Mouse (Mus musculus): ENCODE measurements around the gene Olfr444. TPM values are rescaled to one million over a fixed set of nuclear protein-coding genes. Genes with fewer than 3 reads are reported as not detected.

Olfr444 gene
- not detected in 2 replicates for total RNA-seq (2017)

GRCm38 (mm10) chr6:42948767-42949166, at the start of gene Olfr444:
TSS of gene Olfr444 (plus strand) at chr6:42949067.
- ATAC-seq (replicated peaks; ENCODE audit: low read depth, poor library complexity, severe bottlenecking), result no peak

- no peak for ATAC-seq (replicated peaks; ENCODE audit: low read depth, poor library complexity, severe bottlenecking)
These were observed 48.5 kb upstream of the Olfr444 start for GRCm38 (mm10) chr6:42900345-42900744.

GRCm38 (mm10) chr6:42908578-42908977, 40.3 kb upstream of the Olfr444 start, which contains the start of gene Olfr447:
TSS of gene Olfr447 (plus strand) at chr6:42908878.
- ATAC-seq (replicated peaks; ENCODE audit: low read depth, poor library complexity, severe bottlenecking), result no peak

- no peak for ATAC-seq (replicated peaks; ENCODE audit: low read depth, poor library complexity, severe bottlenecking)
These were observed 27.8 kb upstream of the Olfr444 start, which contains the start of gene Olfr446 for GRCm38 (mm10) chr6:42921077-42921476. TSS of gene Olfr446 (plus strand) at chr6:42921377.

- ATAC-seq (replicated peaks; ENCODE audit: low read depth, poor library complexity, severe bottlenecking), result no peak
These were observed 31.5 kb downstream of the Olfr444 start for GRCm38 (mm10) chr6:42980377-42980776.

Other genes with a start within 250 kb of the Olfr444 start
- 0.97 and 4.2 TPM in 2 replicates for gene Tcaf1, start 239.0 kb upstream of the Olfr444 start, total RNA-seq (2017)
- gene Olfr453, start 209.7 kb upstream of the Olfr444 start, total RNA-seq (2017), result not detected in 2 replicates
- gene Olfr38, start 192.7 kb upstream of the Olfr444 start, total RNA-seq (2017), result not detected in 2 replicates
- not detected in 2 replicates for gene Olfr452, start 164.0 kb upstream of the Olfr444 start, total RNA-seq (2017)
- not detected in 2 replicates for gene Olfr450, start 137.1 kb upstream of the Olfr444 start, total RNA-seq (2017)
- not detected in 2 replicates for gene Olfr449, start 114.7 kb upstream of the Olfr444 start, total RNA-seq (2017)
- not detected in 2 replicates for gene Olfr448, start 58.6 kb upstream of the Olfr444 start, total RNA-seq (2017)
- gene Olfr447, start 40.2 kb upstream of the Olfr444 start, total RNA-seq (2017), result not detected in 2 replicates
- not detected in 2 replicates for gene Olfr446, start 27.7 kb upstream of the Olfr444 start, total RNA-seq (2017)
- not detected in 2 replicates for gene Olfr441, start 157.3 kb downstream of the Olfr444 start, total RNA-seq (2017)
- not detected in 2 replicates for gene Olfr237-ps1, start 197.5 kb downstream of the Olfr444 start, total RNA-seq (2017)
- not detected in 2 replicates for gene Olfr437, start 214.2 kb downstream of the Olfr444 start, total RNA-seq (2017)
- gene Olfr13, start 223.1 kb downstream of the Olfr444 start, total RNA-seq (2017), result not detected in 2 replicates
- gene Olfr435, start 248.1 kb downstream of the Olfr444 start, total RNA-seq (2017), result not detected in 2 replicates